In the genomic region with DNA sequence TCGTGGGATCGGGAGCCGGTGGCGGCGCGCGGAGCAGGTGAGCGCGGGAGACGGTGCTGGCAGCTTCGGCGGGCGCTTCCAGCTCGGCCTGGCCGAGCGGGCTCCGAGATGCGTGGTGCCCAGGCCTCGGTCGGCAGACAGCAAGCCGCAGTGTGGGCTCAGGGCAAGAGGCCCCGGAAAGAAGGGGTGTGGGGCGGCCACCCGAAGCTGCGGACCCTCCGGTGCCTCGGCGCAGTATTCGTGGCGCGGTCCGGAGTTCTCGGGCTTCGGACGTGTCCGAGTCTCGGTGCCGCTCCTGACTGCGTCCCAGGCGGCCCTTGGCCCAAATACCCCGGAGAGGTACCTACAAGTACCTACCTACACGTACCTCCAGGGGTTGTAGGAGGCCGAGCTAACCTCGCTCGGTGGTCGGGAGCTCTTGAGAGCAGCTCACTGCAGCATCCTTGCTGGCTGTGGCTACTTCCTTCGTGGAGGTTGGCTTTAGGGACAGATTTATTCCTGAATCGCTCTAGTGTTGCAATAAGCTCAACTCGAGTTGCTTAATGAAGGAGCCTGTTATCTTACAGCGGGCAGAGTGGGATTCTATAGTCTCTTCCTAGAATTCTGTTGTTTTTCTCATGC, we compare ENCODE assay signal across 9 mouse cellular contexts. TPM values are rescaled to one million over a fixed set of nuclear protein-coding genes. Genes with fewer than 3 reads are reported as not detected.
A peak's percentile ranks its signal among the peaks of the same experiment; 100 is the strongest.
DNase-seq lines count a peak whose midpoint lies in the region; ATAC-seq and TF ChIP-seq lines count a peak whose summit lies in the region.
"Had no signal": no experiment of that assay in that cellular context is flagged by ENCODE, and none has a peak within 500 bp of the region (broad histone marks: within the 10 kb centered on the region; RNA-seq: fewer than 3 reads in every experiment).

No protein-coding gene starts in this region.

- no peaks in the 10 kb centered on the region for H3K36me3 ChIP-seq in lung, embryonic 14.5 days (ENCODE audit: insufficient read depth)

- TF ChIP-seq CTCF in lung, embryonic 14.5 days (IDR thresholded peaks at IDR 0.05; ENCODE audit: low read depth) = no peak
- TF ChIP-seq CTCF in bone marrow, adult 2 months (IDR thresholded peaks at IDR 0.05; ENCODE audit: control insufficient read depth, insufficient read depth, low read length) = no peak

- no peak for TF ChIP-seq POLR2A in bone marrow, adult 2 months (IDR thresholded peaks at IDR 0.05; ENCODE audit: borderline replicate concordance, control insufficient read depth, low read depth, low read length)

- H3K27me3 ChIP-seq in lung, embryonic 14.5 days (ENCODE audit: insufficient read depth, low read length) = no peaks in the 10 kb centered on the region; the same call in 1 of the 2 replicates

- H3K9me3 ChIP-seq in lung, embryonic 14.5 days (ENCODE audit: low read depth, low read length) = no peaks in the 10 kb centered on the region

- peak overlapping the region; percentile 81 for H3K4me3 ChIP-seq in lung, embryonic 14.5 days (ENCODE audit: low read depth, low read length)
- H3K4me3 ChIP-seq in bone marrow, adult 2 months (replicated peaks; ENCODE audit: control insufficient read depth, low read depth, low read length) = peak overlapping the region; percentile 64

- under 1% methylated on average over 50 of the region's 50 CpGs for WGBS in lung, embryonic 14.5 days
- WGBS in bone marrow, adult 2 months = under 1% methylated on average over 48 of the region's 50 CpGs

- no peak overlapping the region for H3K27ac ChIP-seq in lung, embryonic 14.5 days (ENCODE audit: low read depth)
- peak overlapping the region; percentile 16; the same call in 1 of the 2 replicates for H3K27ac ChIP-seq in bone marrow, adult 2 months (ENCODE audit: control insufficient read depth, insufficient read depth, low read depth, low read length, poor library complexity)

- ATAC-seq in lung, embryonic 14.5 days (ENCODE audit: insufficient read depth) = peak; percentile 80; the same call in 1 of the 2 replicates
- ATAC-seq in granulocyte monocyte progenitor cell, adult 5-6 weeks (replicated peaks; ENCODE audit: poor library complexity, severe bottlenecking) = peak; percentile 51

- H3K9ac ChIP-seq in lung, embryonic 14.5 days = peak overlapping the region; percentile 68

- peak overlapping the region; percentile 82 for H3K4me2 ChIP-seq in lung, embryonic 14.5 days

- peaks cover 6% of the 10 kb centered on the region for H3K4me1 ChIP-seq in lung, embryonic 14.5 days (ENCODE audit: insufficient read depth)
- H3K4me1 ChIP-seq in bone marrow, adult 2 months (ENCODE audit: control insufficient read depth, insufficient read depth, low read length) = no peaks in the 10 kb centered on the region

- DNase-seq in lung, embryonic 14.5 days = peak; percentile 42
- DNase-seq in lung, postnatal 14 days = no peak
- peak; percentile 11 for DNase-seq in lung, postnatal 36 days
- no peak for DNase-seq in cerebellum, adult 9-10 months
- DNase-seq in right cerebral cortex, postnatal 25 days = no peak
- no peak for DNase-seq in spleen, postnatal 4 days (ENCODE audit: low spot score in 2 of 2)

RNA-seq across cellular contexts. Expression of gene Faim, which starts 0.4 kb away (rescaled TPM):
- 45.1 and 47.7 TPM in 2 replicates for polyA plus RNA-seq in lung, embryonic 14.5 days (2014; fragmentation: Nextera tagmentation; extraction: Ambion mirVana)
- polyA plus RNA-seq in bone marrow, adult 2 months (2011; ENCODE audit: insufficient read depth, insufficient read length, low replicate concordance, missing spikeins) = 11.9 and 13.4 TPM in 2 replicates
- total RNA-seq in granulocyte monocyte progenitor cell, adult 5-6 weeks (2014; fragmentation: Nextera tagmentation) = 22.2 and 45.9 TPM in 2 replicates
- total RNA-seq in granulocyte monocyte progenitor cell, adult 5-6 weeks (2017) = 98.8 TPM in 2 replicates

RNA-seq across cellular contexts. Expression of gene Foxl2, which starts 31.5 kb away (rescaled TPM):
- 0.07 TPM in 1 of 2 replicates, not detected in the other for polyA plus RNA-seq in lung, embryonic 14.5 days (2014; fragmentation: Nextera tagmentation; extraction: Ambion mirVana)
- not detected in 2 replicates for polyA plus RNA-seq in bone marrow, adult 2 months (2011; ENCODE audit: insufficient read depth, insufficient read length, low replicate concordance, missing spikeins)
- not detected in 2 replicates for total RNA-seq in granulocyte monocyte progenitor cell, adult 5-6 weeks (2014; fragmentation: Nextera tagmentation)
- not detected in 2 replicates for total RNA-seq in granulocyte monocyte progenitor cell, adult 5-6 weeks (2017)
- polyA plus RNA-seq: large intestine, adult 2 months had no signal

RNA-seq across cellular contexts. Expression of gene Gm1123, which starts 48.9 kb away (rescaled TPM):
- 0.12 TPM in 1 of 2 replicates, not detected in the other for polyA plus RNA-seq in lung, embryonic 14.5 days (2014; fragmentation: Nextera tagmentation; extraction: Ambion mirVana)
- polyA plus RNA-seq in bone marrow, adult 2 months (2011; ENCODE audit: insufficient read depth, insufficient read length, low replicate concordance, missing spikeins) = not detected in 2 replicates
- not detected in 2 replicates for total RNA-seq in granulocyte monocyte progenitor cell, adult 5-6 weeks (2014; fragmentation: Nextera tagmentation)
- not detected in 2 replicates for total RNA-seq in granulocyte monocyte progenitor cell, adult 5-6 weeks (2017)

Comparison
In these comparisons a context has a peak if more than half of its experiments do, and no peak if none do; other contexts are left out.
1. DNase-seq: peak in lung, embryonic 14.5 days (single experiment) and lung, postnatal 36 days (single experiment); none in lung, postnatal 14 days (single experiment), cerebellum, adult 9-10 months (single experiment), right cerebral cortex, postnatal 25 days (single experiment) and spleen, postnatal 4 days (0 of 2).